Mouse (Mus musculus) bone marrow macrophage, adult 2 months (primary cell): ENCODE measurements at regions not wholly inside any gene's neighbourhood (a gene's known extent, or its start where the extent isn't known, plus 50 kb on each side); places are given as distances from the start of the nearest gene placed in this dataset.

Experiments
- CTCF ChIP-seq: IDR thresholded peaks from 2 replicates; pipeline ENCODE4 v1.5.1; 2012; ENCODE audit warnings: low read depth, mild to moderate bottlenecking, low read length, moderate library complexity
- POLR2A ChIP-seq: IDR thresholded peaks from 2 replicates; pipeline ENCODE4 v1.6.1; 2012; ENCODE audit warnings: mild to moderate bottlenecking, low read depth, low read length, borderline replicate concordance

- TF ChIP-seq CTCF (no peak), POLR2A (no peak)
Observed at GRCm38 (mm10) chr2:167802494-167802893, 112.9 kb upstream of the Tmem189 start.
